Mouse (Mus musculus) lung, embryonic 16.5 days (tissue): ENCODE results near the gene Psmc6. TPM values are rescaled to one million over a fixed set of nuclear protein-coding genes. Genes with fewer than 3 reads are reported as not detected.

Source experiments
- ATAC-seq: fragments of 200-750 bp; cut with Nextera tagmentation; 2 replicates; pipeline ENCODE4 v1.8.0; 2017; ENCODE audit warnings: low read depth, mild to moderate bottlenecking, moderate library complexity
- H3K27ac ChIP-seq: fragments of 300-500 bp; sonication (generic); 2 replicates; pipeline ENCODE4 v1.5.1; 2014; ENCODE audit warnings: mild to moderate bottlenecking, control low read depth, low read length
- H3K27me3 ChIP-seq: fragments of 300-500 bp; sonication (generic); 2 replicates; pipeline ENCODE4 v1.6.1; 2014; ENCODE audit warnings: low read depth, low read length, mixed read lengths; ENCODE audit not compliant: control insufficient read depth, insufficient read depth
- H3K36me3 ChIP-seq: fragments of 300-500 bp; sonication (generic); 2 replicates; pipeline ENCODE4 v1.6.1; 2014; ENCODE audit warnings: low read length; ENCODE audit not compliant: control insufficient read depth, insufficient read depth
- H3K4me1 ChIP-seq: fragments of 300-500 bp; sonication (generic); replicated peaks from 2 replicates; pipeline ENCODE4 v1.6.1; 2014; ENCODE audit warnings: low read length, mixed read lengths; ENCODE audit not compliant: control insufficient read depth, insufficient read depth
- H3K4me2 ChIP-seq: fragments of 300-500 bp; sonication (generic); 2 replicates; pipeline ENCODE4 v1.6.1; 2014; ENCODE audit warnings: low read depth, low read length, control low read depth
- H3K4me3 ChIP-seq: fragments of 300-500 bp; sonication (generic); 2 replicates; pipeline ENCODE4 v1.5.1; 2014; ENCODE audit warnings: mild to moderate bottlenecking, low read length, control low read depth
- H3K9ac ChIP-seq: fragments of 300-500 bp; sonication (generic); 2 replicates; pipeline ENCODE4 v1.6.1; 2014; ENCODE audit warnings: low read length, control low read depth
- H3K9me3 ChIP-seq: fragments of 300-500 bp; sonication (generic); 2 replicates; pipeline ENCODE4 v1.6.1; 2016; ENCODE audit warnings: low read length; ENCODE audit not compliant: control insufficient read depth
- WGBS: fragments of 180-500 bp; shearing (Covaris S2); extraction: QIAGEN DNeasy Blood & Tissue Kit; methylation state at CpG from one replicate; pipeline ENCODE4 v1.1.7; 2014; 5-methylcytosine and 5-hydroxymethylcytosine counted together
- polyA plus RNA-seq: library from polyadenylated mRNA; unstranded; fragments of >200 nt; fragmentation: Nextera tagmentation; extraction: Ambion mirVana; gene quantifications from 2 replicates; pipeline ENCODE4 v1.2.1, GENCODE M21; 2015

Psmc6 gene
- polyA plus RNA-seq, 1 experiment from 2014 or later, result 150 TPM

DNA sequence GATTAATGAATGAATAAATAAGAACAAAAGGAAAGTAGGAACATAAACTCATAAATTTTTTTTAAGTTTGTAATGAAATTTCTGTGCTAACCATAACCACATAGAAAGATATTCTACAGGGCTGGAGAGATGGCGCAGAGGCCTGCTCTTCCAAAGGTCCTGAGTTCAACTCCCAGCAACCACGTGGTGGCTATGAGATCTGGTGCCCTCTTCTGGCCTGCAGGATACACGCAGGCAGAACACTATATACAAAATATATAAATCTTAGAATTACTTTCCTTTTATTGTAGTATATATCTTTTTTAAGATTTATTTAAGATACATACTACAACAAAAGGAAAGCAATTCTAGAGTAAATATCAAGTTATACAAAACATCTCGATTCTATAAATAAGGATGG is 53.3 kb downstream of the Psmc6 start:
- Histone ChIP-seq H3K27me3 (no peaks in the 10 kb centered on the region), H3K4me2 (no peak overlapping the region), H3K9me3 (no peaks in the 10 kb centered on the region), H3K36me3 (peaks cover 13% of the 10 kb centered on the region; the same call in 1 of the 2 replicates), H3K27ac (no peak overlapping the region), H3K4me3 (no peak overlapping the region), H3K4me1 (peaks cover 6% of the 10 kb centered on the region), H3K9ac (no peak overlapping the region)
- 78% methylated on average over 4 of the region's 4 CpGs for WGBS
- ATAC-seq, result no peak

DNA sequence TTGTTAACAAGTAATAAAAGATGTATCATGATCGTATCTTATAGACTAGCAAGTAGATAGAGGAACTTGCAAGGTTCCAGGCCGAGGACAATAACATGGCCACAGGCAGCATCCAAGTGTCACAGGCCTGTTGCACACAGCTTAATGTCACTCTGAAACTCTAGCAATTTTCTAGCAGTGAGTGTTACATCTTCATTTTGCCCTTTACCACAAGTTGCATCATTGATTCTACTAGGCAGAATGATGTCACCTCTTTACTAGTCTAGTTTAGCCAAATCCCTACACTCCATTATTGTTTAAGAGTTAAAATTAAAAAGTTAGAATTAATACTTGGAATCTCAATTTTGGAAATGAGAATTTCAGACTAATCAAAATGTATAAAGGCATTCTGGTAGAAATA is 56.0 kb downstream of the Psmc6 start:
- H3K4me2 ChIP-seq, result no peak overlapping the region
- H3K4me1 ChIP-seq, result peaks cover 7% of the 10 kb centered on the region
- no peak overlapping the region for H3K9ac ChIP-seq
- no peaks in the 10 kb centered on the region; the same call in 1 of the 2 replicates for H3K36me3 ChIP-seq
- H3K9me3 ChIP-seq, result no peaks in the 10 kb centered on the region
- ATAC-seq, result no peak
- H3K4me3 ChIP-seq, result no peak overlapping the region
- H3K27ac ChIP-seq, result no peak overlapping the region
- H3K27me3 ChIP-seq, result no peaks in the 10 kb centered on the region
- 96% methylated on average over 2 of the region's 2 CpGs for WGBS

DNA sequence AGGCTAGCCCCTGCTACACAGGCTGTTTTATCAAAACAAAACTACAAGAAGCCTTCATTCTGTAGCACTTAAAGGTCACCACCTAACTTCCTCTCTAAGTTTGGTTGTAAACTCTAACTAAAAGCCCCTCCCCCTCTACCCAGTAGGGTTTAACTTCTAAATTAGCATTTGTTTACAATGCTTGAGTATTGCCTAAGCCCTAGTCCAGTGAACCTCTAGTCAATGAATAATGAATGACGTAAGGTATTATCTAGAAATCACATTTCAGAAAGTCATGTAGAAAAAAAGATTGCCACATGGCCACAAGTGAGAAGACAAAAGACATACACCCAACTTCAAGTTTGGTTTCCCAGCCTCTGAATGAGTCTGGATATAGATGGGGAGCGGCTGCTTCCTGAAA is 57.9 kb downstream of the Psmc6 start:
- Histone ChIP-seq H3K9me3 (no peaks in the 10 kb centered on the region), H3K4me2 (peak overlapping the region; percentile 62), H3K27ac (no peak overlapping the region; the same call in 1 of the 2 replicates), H3K4me3 (peak overlapping the region; percentile 77), H3K27me3 (no peaks in the 10 kb centered on the region), H3K36me3 (no peaks in the 10 kb centered on the region), H3K4me1 (peaks cover 7% of the 10 kb centered on the region), H3K9ac (peak overlapping the region; percentile 88; the same call in 1 of the 2 replicates)
- WGBS, result 12% methylated on average over 2 of the region's 2 CpGs
- no peak for ATAC-seq

DNA sequence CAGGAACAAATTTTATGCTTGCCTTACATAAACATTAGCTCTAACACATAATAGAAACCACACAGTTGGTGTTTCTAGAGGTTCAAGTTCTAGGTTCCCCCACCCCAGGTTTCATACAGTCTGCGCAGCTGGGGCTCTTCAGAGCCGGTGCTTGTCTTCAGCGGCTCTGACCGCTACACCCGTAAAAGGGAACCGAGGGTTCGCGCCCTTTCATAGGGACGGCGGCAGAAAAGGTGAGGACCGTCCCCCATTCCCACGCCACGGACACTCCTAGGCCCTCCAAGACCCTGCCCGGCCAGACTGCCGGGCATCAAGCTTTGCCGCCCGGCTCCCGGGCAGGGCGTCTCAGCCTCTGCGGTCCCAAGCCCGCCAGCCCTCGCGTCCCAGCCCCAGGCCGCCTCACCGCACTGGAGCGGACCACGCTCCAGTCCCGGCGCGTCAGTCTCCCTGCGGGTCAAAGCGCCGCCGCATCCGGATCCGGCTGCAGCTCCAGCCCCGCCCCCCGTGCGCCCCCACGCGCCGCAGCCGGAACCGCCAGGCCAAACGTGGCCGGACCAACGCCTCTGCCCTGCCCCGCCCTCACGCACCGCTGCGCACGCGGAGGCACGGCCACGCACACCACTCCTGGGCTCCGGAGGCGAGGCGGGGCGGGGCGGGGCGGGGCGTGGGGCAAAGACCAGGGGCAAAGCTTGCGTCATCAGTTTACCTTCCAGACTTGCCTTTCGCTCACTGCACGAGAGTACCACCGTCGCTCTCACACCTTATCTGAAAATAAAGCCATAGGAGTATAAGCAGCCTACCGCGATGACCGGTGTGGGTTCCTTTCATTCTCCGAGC is 59.0 kb downstream of the Psmc6 start:
- H3K27ac ChIP-seq, result peak overlapping the region; percentile 58
- peak overlapping the region; percentile 88 for H3K9ac ChIP-seq
- no peaks in the 10 kb centered on the region for H3K36me3 ChIP-seq
- no peaks in the 10 kb centered on the region for H3K9me3 ChIP-seq
- H3K27me3 ChIP-seq, result no peaks in the 10 kb centered on the region
- under 1% methylated on average over 56 of the region's 71 CpGs for WGBS
- peak; percentile 98 for ATAC-seq
- H3K4me3 ChIP-seq, result peak overlapping the region; percentile 77
- H3K4me1 ChIP-seq, result peaks cover 7% of the 10 kb centered on the region
- peak overlapping the region; percentile 62 for H3K4me2 ChIP-seq

DNA sequence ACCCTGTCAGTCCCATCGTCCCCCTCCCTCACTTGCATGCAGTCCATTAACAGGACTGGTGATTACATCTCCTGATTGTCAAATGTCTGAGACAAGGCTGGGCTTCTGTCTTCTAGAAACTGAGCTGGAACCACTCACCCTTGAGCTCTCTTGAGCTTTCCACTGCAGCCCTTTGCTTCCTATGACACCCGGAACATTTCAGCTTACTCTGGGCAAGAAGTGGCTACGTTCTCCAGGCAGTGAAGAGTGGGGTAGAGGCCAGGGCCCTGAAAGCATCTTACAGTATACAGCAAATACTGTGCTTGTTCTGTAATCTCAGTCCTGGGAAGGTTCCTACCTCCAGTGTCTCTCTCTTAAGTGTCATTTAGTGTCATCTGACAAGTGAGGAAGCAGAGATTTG is 59.6 kb downstream of the Psmc6 start:
- peak; percentile 34; the same call in 1 of the 2 replicates for ATAC-seq
- 3% methylated on average over 3 of the region's 3 CpGs for WGBS

More for the DNA sequence above, 59.6 kb downstream of the Psmc6 start:
- H3K27ac ChIP-seq, result peak overlapping the region; percentile 58
- peak overlapping the region; percentile 62 for H3K4me2 ChIP-seq
- no peaks in the 10 kb centered on the region for H3K27me3 ChIP-seq
- no peaks in the 10 kb centered on the region for H3K9me3 ChIP-seq
- peak overlapping the region; percentile 77 for H3K4me3 ChIP-seq
- H3K36me3 ChIP-seq, result no peaks in the 10 kb centered on the region
- peaks cover 7% of the 10 kb centered on the region for H3K4me1 ChIP-seq
- peak overlapping the region; percentile 88 for H3K9ac ChIP-seq

Other genes starting within 250 kb of the Psmc6 start
- gene Gpr137c, start 110.1 kb upstream of the Psmc6 start, polyA plus RNA-seq, result 1.6 TPM in 2 replicates
- 17.4 and 19.2 TPM in 2 replicates for gene Txndc16, start 109.5 kb upstream of the Psmc6 start, polyA plus RNA-seq
- 29.8 and 31.1 TPM in 2 replicates for gene Ero1l, start 11.0 kb upstream of the Psmc6 start, polyA plus RNA-seq
- 57.5 and 61.9 TPM in 2 replicates for gene Styx, start 21.3 kb downstream of the Psmc6 start, polyA plus RNA-seq
- 43.6 and 45.4 TPM in 2 replicates for gene Gnpnat1, start 75.1 kb downstream of the Psmc6 start, polyA plus RNA-seq
- 276 and 304 TPM in 2 replicates for gene Fermt2, start 200.3 kb downstream of the Psmc6 start, polyA plus RNA-seq